Mouse (Mus musculus): ENCODE results near the gene Tesk1.

DNA sequence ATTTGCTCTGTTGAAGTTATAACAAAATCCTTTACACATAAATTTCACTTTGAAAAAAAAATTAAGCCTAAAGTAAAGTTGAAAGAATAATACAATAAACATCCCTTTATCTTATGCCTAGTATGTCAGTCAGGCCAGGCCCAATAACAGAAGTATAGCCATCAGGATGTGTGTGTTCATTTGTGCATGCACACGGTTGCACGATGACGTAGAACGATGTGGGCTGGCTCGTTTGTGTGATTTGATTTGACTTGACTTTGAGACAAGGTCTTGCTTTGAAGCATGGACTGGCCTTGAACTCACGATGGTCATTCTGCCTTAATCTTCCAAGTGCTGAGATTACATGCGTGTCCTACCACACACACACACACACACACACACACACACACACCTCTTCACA, 25.1 kb downstream of the Tesk1 start:
- TF ChIP-seq CTCF (conservative IDR thresholded peaks at IDR 0.05; ENCODE audit: low read length) = no peak
- TF ChIP-seq POU5F1 (IDR thresholded peaks at IDR 0.05; ENCODE audit: borderline replicate concordance, low read length) = no peak
